29 mouse cellular contexts compared by ENCODE assay signal in the genomic region with DNA sequence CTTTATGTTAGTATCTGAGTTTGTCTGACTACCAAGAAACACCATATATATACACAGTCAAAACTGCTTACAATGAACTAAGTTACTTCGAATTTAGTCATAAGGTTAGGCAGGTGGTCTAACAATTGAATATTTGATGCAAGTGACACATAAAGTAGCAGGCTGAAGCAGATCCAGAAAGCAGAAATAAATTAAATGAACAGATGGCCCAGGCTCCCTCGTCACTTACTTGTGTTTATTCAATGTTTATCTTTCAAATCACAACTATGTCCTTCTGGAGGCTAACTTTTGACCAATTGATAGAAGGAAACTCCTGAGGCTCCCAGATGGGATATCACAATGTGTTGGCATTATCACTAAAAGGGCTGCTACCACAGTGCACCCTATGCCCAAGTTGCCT.
"Had no signal": no experiment of that assay in that cellular context is flagged by ENCODE, and none has a peak within 500 bp of the region (broad histone marks: within the 10 kb centered on the region; RNA-seq: fewer than 3 reads in every experiment).

No protein-coding gene starts in this region.

- H3K27ac ChIP-seq: heart, adult 2 months; heart, embryonic 13.5 days; heart, embryonic 15.5 days; hindbrain, embryonic 13.5 days; hindbrain, embryonic 15.5 days; hindbrain, postnatal 0 days; kidney, embryonic 15.5 days; kidney, postnatal 0 days; left cerebral cortex, adult 2 months; limb, embryonic 10.5 days; limb, embryonic 12.5 days; liver, embryonic 13.5 days; liver, embryonic 15.5 days had no signal

- H3K27me3 ChIP-seq: heart, embryonic 13.5 days; heart, embryonic 15.5 days; hindbrain, embryonic 13.5 days; hindbrain, embryonic 15.5 days; kidney, embryonic 15.5 days; limb, embryonic 12.5 days; liver, embryonic 13.5 days; liver, embryonic 15.5 days had no signal

- H3K4me1 ChIP-seq: heart, embryonic 13.5 days; heart, embryonic 15.5 days; hindbrain, embryonic 13.5 days; hindbrain, embryonic 15.5 days; kidney, embryonic 15.5 days; limb, embryonic 10.5 days; limb, embryonic 12.5 days; liver, embryonic 13.5 days; liver, embryonic 15.5 days had no signal

- H3K9ac ChIP-seq: heart, embryonic 13.5 days; heart, embryonic 15.5 days; hindbrain, embryonic 13.5 days; hindbrain, embryonic 15.5 days; kidney, embryonic 15.5 days; limb, embryonic 12.5 days; liver, embryonic 13.5 days; liver, embryonic 15.5 days; liver, postnatal 0 days had no signal

- H3K4me3 ChIP-seq: heart, adult 2 months; heart, embryonic 13.5 days; heart, embryonic 15.5 days; hindbrain, embryonic 13.5 days; hindbrain, embryonic 15.5 days; kidney, embryonic 15.5 days; left cerebral cortex, adult 2 months; limb, embryonic 10.5 days; limb, embryonic 12.5 days; liver, embryonic 13.5 days; liver, embryonic 15.5 days had no signal

- H3K9me3 ChIP-seq: heart, embryonic 13.5 days; heart, embryonic 15.5 days; hindbrain, embryonic 13.5 days; hindbrain, embryonic 15.5 days; kidney, embryonic 15.5 days; limb, embryonic 10.5 days; limb, embryonic 12.5 days; liver, embryonic 13.5 days; liver, embryonic 15.5 days had no signal

- H3K36me3 ChIP-seq: heart, embryonic 13.5 days; heart, embryonic 15.5 days; hindbrain, embryonic 13.5 days; hindbrain, embryonic 15.5 days; kidney, embryonic 15.5 days; limb, embryonic 10.5 days; limb, embryonic 12.5 days; liver, embryonic 13.5 days; liver, embryonic 15.5 days had no signal

- DNase-seq: gastrocnemius, postnatal 14 days; gastrocnemius, postnatal 36 days; heart, adult 11 months; heart, adult 2 months; heart, postnatal 14 days; heart, postnatal 36 days; kidney, adult 11 months; kidney, adult 2 months; kidney, adult 9 months; kidney, postnatal 14 days; kidney, postnatal 36 days; layer of hippocampus, adult 9-11 months; liver; liver, embryonic 13.5 days; liver, postnatal 0 days had no signal

- ATAC-seq: hindbrain, postnatal 0 days; intestine, embryonic 16.5 days; liver, postnatal 0 days had no signal

- H3K4me2 ChIP-seq: heart, embryonic 11.5 days; heart, embryonic 13.5 days; heart, embryonic 15.5 days; hindbrain, embryonic 13.5 days; hindbrain, embryonic 15.5 days; kidney, embryonic 15.5 days; limb, embryonic 12.5 days; liver, embryonic 11.5 days; liver, embryonic 13.5 days; liver, embryonic 15.5 days had no signal
